Mouse (Mus musculus) skeletal muscle tissue, adult 2 months (tissue): ENCODE data around the gene Cacna2d1.

ENCODE experiments used
- DNase-seq: peaks from one replicate; pipeline ENCODE4 v3.0.0-alpha.2; 2012; ENCODE audit warnings: low read depth, low spot score

Gene Cacna2d1

GRCm38 (mm10) chr5:15934376-15935233 is at the start of gene Cacna2d1:
Gene Cacna2d1, plus strand, starts transcription at chr5:15934691.
- DNase-seq = peak; percentile 66

- DNase-seq = no peak
These were observed 39.4 kb upstream of the Cacna2d1 start for GRCm38 (mm10) chr5:15895098-15895497.

GRCm38 (mm10) chr5:15896706-15897105 is 37.8 kb upstream of the Cacna2d1 start:
- no peak for DNase-seq

- DNase-seq = no peak
These were observed 28.0 kb upstream of the Cacna2d1 start for GRCm38 (mm10) chr5:15906446-15906845.

GRCm38 (mm10) chr5:15914931-15915330 is 19.6 kb upstream of the Cacna2d1 start:
- no peak for DNase-seq

GRCm38 (mm10) chr5:15928506-15928905 is 6.0 kb upstream of the Cacna2d1 start:
- DNase-seq = no peak

- DNase-seq = no peak
These were observed 1.5 kb upstream of the Cacna2d1 start for GRCm38 (mm10) chr5:15933017-15933416.

GRCm38 (mm10) chr5:15933581-15934375 is 713 bp upstream of the Cacna2d1 start:
- DNase-seq = no peak

- peak; percentile 30 for DNase-seq
These were observed 790 bp downstream of the Cacna2d1 start for GRCm38 (mm10) chr5:15935234-15935728.

- DNase-seq = no peak
These were observed 1.6 kb downstream of the Cacna2d1 start for GRCm38 (mm10) chr5:15935831-15936710.

- no peak for DNase-seq
These were observed 6.8 kb downstream of the Cacna2d1 start for GRCm38 (mm10) chr5:15941191-15941725.

GRCm38 (mm10) chr5:15942051-15942450 is 7.6 kb downstream of the Cacna2d1 start:
- DNase-seq = no peak

GRCm38 (mm10) chr5:15948290-15949037 is 14.0 kb downstream of the Cacna2d1 start:
- DNase-seq = no peak

GRCm38 (mm10) chr5:15959760-15960159 is 25.3 kb downstream of the Cacna2d1 start:
- DNase-seq = no peak

GRCm38 (mm10) chr5:15961866-15962265 is 27.4 kb downstream of the Cacna2d1 start:
- DNase-seq = no peak

- DNase-seq = peak; percentile 26
These were observed 32.4 kb downstream of the Cacna2d1 start for GRCm38 (mm10) chr5:15966888-15967287.

GRCm38 (mm10) chr5:15971821-15972220 is 37.3 kb downstream of the Cacna2d1 start:
- DNase-seq = peak; percentile 95

GRCm38 (mm10) chr5:15972351-15972750 is 37.9 kb downstream of the Cacna2d1 start:
- DNase-seq = peak; percentile 75

GRCm38 (mm10) chr5:15974652-15975051 is 40.2 kb downstream of the Cacna2d1 start:
- DNase-seq = no peak

- DNase-seq = no peak
These were observed 44.7 kb downstream of the Cacna2d1 start for GRCm38 (mm10) chr5:15979225-15979624.
